Comparison of ENCODE assay signal across 8 mouse cellular contexts in the genomic region with DNA sequence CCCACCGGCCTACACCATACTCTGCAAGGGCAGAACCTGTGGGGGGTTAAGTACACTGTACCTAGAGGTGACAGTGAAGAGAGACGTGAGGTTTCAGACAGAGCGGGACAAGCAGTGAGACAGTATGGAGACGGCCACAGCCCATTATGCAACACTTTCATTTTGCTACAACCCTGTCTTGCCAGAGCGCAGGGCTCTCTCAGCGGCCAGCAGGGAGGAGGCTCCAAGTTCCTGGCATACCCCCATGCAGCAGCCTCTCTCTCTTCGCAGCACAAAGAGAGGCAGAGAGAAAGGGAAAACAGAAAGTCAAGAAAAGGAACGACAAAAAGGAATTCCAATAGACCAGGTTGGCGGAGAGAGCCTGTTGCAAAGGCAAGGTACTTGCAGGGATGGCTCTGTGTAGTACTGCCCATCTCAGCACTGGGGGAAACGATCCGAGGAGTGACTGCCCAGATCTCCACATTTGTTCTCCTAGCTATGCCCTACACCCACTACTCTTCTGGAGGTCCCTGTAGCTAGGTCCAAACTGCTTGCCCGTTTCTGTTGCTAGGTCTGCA. TPM values are rescaled to one million over a fixed set of nuclear protein-coding genes. Genes with fewer than 3 reads are reported as not detected.
DNase-seq lines count a peak whose midpoint lies in the region; ATAC-seq and TF ChIP-seq lines count a peak whose summit lies in the region.

No protein-coding gene starts in this region.

- peak; percentile 42 for DNase-seq in 3T3-L1 (ENCODE audit: low read depth, low spot score)
- peak; percentile 71 to 88 for DNase-seq in adrenal gland, adult (ENCODE audit: inconsistent age in 2 of 2, low spot score in 1 of 2)
- DNase-seq in embryonic facial prominence, embryonic 10.5 days (ENCODE audit: low spot score), result peak; percentile 35
- DNase-seq in heart, adult 9 months (ENCODE audit: low spot score in 2 of 2), result peak; percentile 73 to 79
- DNase-seq in kidney, adult 2 months, result peak; percentile 77
- no peak for DNase-seq in limb, embryonic 14.5 days (ENCODE audit: low spot score)

- 0 out of 2 replicates have a peak, but pooled peaks have one; percentile 2 for TF ChIP-seq CTCF in kidney, adult 2 months (conservative IDR thresholded peaks at IDR 0.05; ENCODE audit: insufficient read depth, insufficient read length, low read depth, low read length)

- H3K36me3 ChIP-seq in embryonic facial prominence, embryonic 10.5 days (replicated peaks), result no peaks in the 10 kb centered on the region
- no peaks in the 10 kb centered on the region for H3K36me3 ChIP-seq in kidney, adult 2 months (ENCODE audit: control insufficient read depth, insufficient read depth, low read length)
- no peaks in the 10 kb centered on the region for H3K36me3 ChIP-seq in limb, embryonic 14.5 days (ENCODE audit: control insufficient read depth, insufficient read depth, low read length)
- no peaks in the 10 kb centered on the region for H3K36me3 ChIP-seq in midbrain, embryonic 13.5 days
- H3K36me3 ChIP-seq in stomach, embryonic 14.5 days (ENCODE audit: control insufficient read depth, insufficient read depth, low read length), result no peaks in the 10 kb centered on the region

- 0 out of 2 replicates have a peak overlapping the region, but pooled peaks have one; percentile 14 for H3K27ac ChIP-seq in embryonic facial prominence, embryonic 10.5 days (replicated peaks)
- H3K27ac ChIP-seq in kidney, adult 2 months (ENCODE audit: insufficient read depth, low read depth, low read length), result peak overlapping the region; percentile 69
- no peak overlapping the region for H3K27ac ChIP-seq in limb, embryonic 14.5 days (replicated peaks; ENCODE audit: low read depth, low read length)
- no peak overlapping the region for H3K27ac ChIP-seq in midbrain, embryonic 13.5 days
- no peak overlapping the region for H3K27ac ChIP-seq in stomach, embryonic 14.5 days (ENCODE audit: low read length)

- peak overlapping the region; percentile 58 for H3K4me3 ChIP-seq in embryonic facial prominence, embryonic 10.5 days
- peak overlapping the region; percentile 69 for H3K4me3 ChIP-seq in kidney, adult 2 months (ENCODE audit: insufficient read depth, low read depth, low read length)
- peak overlapping the region; percentile 43 for H3K4me3 ChIP-seq in limb, embryonic 14.5 days (replicated peaks; ENCODE audit: low read length)
- H3K4me3 ChIP-seq in midbrain, embryonic 13.5 days (replicated peaks), result peak overlapping the region; percentile 41
- H3K4me3 ChIP-seq in stomach, embryonic 14.5 days (ENCODE audit: low read depth, low read length), result peak overlapping the region; percentile 43

- H3K9ac ChIP-seq in limb, embryonic 14.5 days (ENCODE audit: low read depth, low read length, severe bottlenecking), result peak overlapping the region; percentile 46
- peak overlapping the region; percentile 50 for H3K9ac ChIP-seq in midbrain, embryonic 13.5 days (replicated peaks)
- peak overlapping the region; percentile 11 for H3K9ac ChIP-seq in stomach, embryonic 14.5 days (replicated peaks; ENCODE audit: low read depth, low read length)

- H3K9me3 ChIP-seq in embryonic facial prominence, embryonic 10.5 days, result no peaks in the 10 kb centered on the region
- no peaks in the 10 kb centered on the region for H3K9me3 ChIP-seq in limb, embryonic 14.5 days (ENCODE audit: control insufficient read depth, low read length)
- H3K9me3 ChIP-seq in midbrain, embryonic 13.5 days, result no peaks in the 10 kb centered on the region
- no peaks in the 10 kb centered on the region for H3K9me3 ChIP-seq in stomach, embryonic 14.5 days (ENCODE audit: control insufficient read depth, low read depth, low read length)

- H3K4me1 ChIP-seq in embryonic facial prominence, embryonic 10.5 days, result peaks cover 31% of the 10 kb centered on the region
- peaks cover 12% of the 10 kb centered on the region for H3K4me1 ChIP-seq in kidney, adult 2 months (ENCODE audit: control insufficient read depth, insufficient read depth, low read length)
- peaks cover 7% of the 10 kb centered on the region for H3K4me1 ChIP-seq in limb, embryonic 14.5 days (ENCODE audit: control insufficient read depth, insufficient read depth, low read length)
- peaks cover 15% of the 10 kb centered on the region for H3K4me1 ChIP-seq in midbrain, embryonic 13.5 days (replicated peaks)
- H3K4me1 ChIP-seq in stomach, embryonic 14.5 days (ENCODE audit: control insufficient read depth, insufficient read depth, low read length), result peaks cover 3% of the 10 kb centered on the region; the same call in 1 of the 2 replicates

- peak overlapping the region; percentile 65 for H3K4me2 ChIP-seq in limb, embryonic 14.5 days (replicated peaks; ENCODE audit: low read depth, low read length, severe bottlenecking)
- H3K4me2 ChIP-seq in midbrain, embryonic 13.5 days (replicated peaks), result peak overlapping the region; percentile 66
- H3K4me2 ChIP-seq in stomach, embryonic 14.5 days (replicated peaks; ENCODE audit: low read depth, low read length), result peak overlapping the region; percentile 80

- TF ChIP-seq POLR2A in kidney, adult 2 months (IDR thresholded peaks at IDR 0.05; ENCODE audit: low read depth, low read length), result no peak
- no peak for TF ChIP-seq POLR2A in limb, embryonic 14.5 days (IDR thresholded peaks at IDR 0.05; ENCODE audit: borderline replicate concordance, extremely low read depth, insufficient read depth, insufficient read length)

- H3K27me3 ChIP-seq in embryonic facial prominence, embryonic 10.5 days (replicated peaks; ENCODE audit: low read depth, poor library complexity, severe bottlenecking), result peaks cover 45% of the 10 kb centered on the region
- no peaks in the 10 kb centered on the region for H3K27me3 ChIP-seq in kidney, adult 2 months (replicated peaks; ENCODE audit: control insufficient read depth, insufficient read depth, low read length)
- no peaks in the 10 kb centered on the region for H3K27me3 ChIP-seq in limb, embryonic 14.5 days (ENCODE audit: control insufficient read depth, insufficient read depth, low read length)
- peaks cover 6% of the 10 kb centered on the region; the same call in 1 of the 2 replicates for H3K27me3 ChIP-seq in midbrain, embryonic 13.5 days
- no peaks in the 10 kb centered on the region for H3K27me3 ChIP-seq in stomach, embryonic 14.5 days (ENCODE audit: control insufficient read depth, insufficient read depth, low read length)

- 2% methylated on average over 12 of the region's 12 CpGs for WGBS in embryonic facial prominence, embryonic 10.5 days
- under 1% methylated on average over 12 of the region's 12 CpGs for WGBS in kidney, adult 2 months
- 0% methylated on average over 12 of the region's 12 CpGs for WGBS in limb, embryonic 14.5 days
- WGBS in midbrain, embryonic 13.5 days, result 3% methylated on average over 12 of the region's 12 CpGs
- WGBS in stomach, embryonic 14.5 days, result 3% methylated on average over 12 of the region's 12 CpGs

- ATAC-seq in limb, embryonic 14.5 days (ENCODE audit: low FRiP score, low read depth), result peak; percentile 44
- peak; percentile 77 for ATAC-seq in midbrain, embryonic 13.5 days
- ATAC-seq in stomach, embryonic 14.5 days (ENCODE audit: insufficient number of reproducible peaks, insufficient read depth, low FRiP score, low read depth), result peak; percentile 48

RNA-seq across cellular contexts. Expression of a gene that starts 0.7 kb away (rescaled TPM):
- polyA plus RNA-seq in embryonic facial prominence, embryonic 10.5 days (2016; fragmentation: Nextera tagmentation; extraction: Ambion mirVana), result 3.0 and 4.3 TPM in 2 replicates
- 492 and 514 TPM in 2 replicates for polyA plus RNA-seq in kidney, adult 2 months (2012; rRNA removed)
- 27.0 and 30.0 TPM in 2 replicates for polyA plus RNA-seq in limb, embryonic 14.5 days (2012; rRNA removed)
- polyA plus RNA-seq in limb, embryonic 14.5 days (2014; fragmentation: Nextera tagmentation; extraction: Ambion mirVana), result 22.3 and 25.7 TPM in 2 replicates
- 4.8 and 5.5 TPM in 2 replicates for polyA plus RNA-seq in midbrain, embryonic 13.5 days (2015; fragmentation: Nextera tagmentation; extraction: Ambion mirVana)
- 11.6 and 12.6 TPM in 2 replicates for polyA plus RNA-seq in stomach, embryonic 14.5 days (2014; fragmentation: Nextera tagmentation; extraction: Ambion mirVana)

RNA-seq across cellular contexts. Expression of a gene that starts 16.5 kb away (rescaled TPM):
- polyA plus RNA-seq in embryonic facial prominence, embryonic 10.5 days (2016; fragmentation: Nextera tagmentation; extraction: Ambion mirVana), result 2.4 and 4.3 TPM in 2 replicates
- 97.4 and 108 TPM in 2 replicates for polyA plus RNA-seq in kidney, adult 2 months (2012; rRNA removed)
- 24.0 and 26.3 TPM in 2 replicates for polyA plus RNA-seq in limb, embryonic 14.5 days (2012; rRNA removed)
- 34.5 and 38.5 TPM in 2 replicates for polyA plus RNA-seq in limb, embryonic 14.5 days (2014; fragmentation: Nextera tagmentation; extraction: Ambion mirVana)
- 0.30 and 0.61 TPM in 2 replicates for polyA plus RNA-seq in midbrain, embryonic 13.5 days (2015; fragmentation: Nextera tagmentation; extraction: Ambion mirVana)
- polyA plus RNA-seq in stomach, embryonic 14.5 days (2014; fragmentation: Nextera tagmentation; extraction: Ambion mirVana), result 46.5 and 48.5 TPM in 2 replicates

RNA-seq across cellular contexts. Expression of a gene that starts 16.9 kb away (rescaled TPM):
- not detected in 2 replicates for polyA plus RNA-seq in embryonic facial prominence, embryonic 10.5 days (2016; fragmentation: Nextera tagmentation; extraction: Ambion mirVana)
- not detected in 2 replicates for polyA plus RNA-seq in kidney, adult 2 months (2012; rRNA removed)
- polyA plus RNA-seq in limb, embryonic 14.5 days (2012; rRNA removed), result 0.38 and 0.49 TPM in 2 replicates
- polyA plus RNA-seq in limb, embryonic 14.5 days (2014; fragmentation: Nextera tagmentation; extraction: Ambion mirVana), result 1.0 TPM in 1 of 2 replicates, not detected in the other
- not detected in 2 replicates for polyA plus RNA-seq in midbrain, embryonic 13.5 days (2015; fragmentation: Nextera tagmentation; extraction: Ambion mirVana)
- polyA plus RNA-seq in stomach, embryonic 14.5 days (2014; fragmentation: Nextera tagmentation; extraction: Ambion mirVana), result not detected in 2 replicates

RNA-seq across cellular contexts. Expression of a gene that starts 24.5 kb away (rescaled TPM):
- polyA plus RNA-seq in embryonic facial prominence, embryonic 10.5 days (2016; fragmentation: Nextera tagmentation; extraction: Ambion mirVana), result 93.8 and 103 TPM in 2 replicates
- polyA plus RNA-seq in kidney, adult 2 months (2012; rRNA removed), result 408 and 410 TPM in 2 replicates
- 53.7 and 74.9 TPM in 2 replicates for polyA plus RNA-seq in limb, embryonic 14.5 days (2012; rRNA removed)
- polyA plus RNA-seq in limb, embryonic 14.5 days (2014; fragmentation: Nextera tagmentation; extraction: Ambion mirVana), result 70.3 and 78.2 TPM in 2 replicates
- 83.7 and 87.8 TPM in 2 replicates for polyA plus RNA-seq in midbrain, embryonic 13.5 days (2015; fragmentation: Nextera tagmentation; extraction: Ambion mirVana)
- 65.3 and 65.5 TPM in 2 replicates for polyA plus RNA-seq in stomach, embryonic 14.5 days (2014; fragmentation: Nextera tagmentation; extraction: Ambion mirVana)

RNA-seq across cellular contexts. Expression of a gene that starts 24.6 kb away (rescaled TPM):
- polyA plus RNA-seq in embryonic facial prominence, embryonic 10.5 days (2016; fragmentation: Nextera tagmentation; extraction: Ambion mirVana), result 0.21 TPM in 1 of 2 replicates, not detected in the other
- 0.11 and 0.23 TPM in 2 replicates for polyA plus RNA-seq in kidney, adult 2 months (2012; rRNA removed)
- 0.08 TPM in 1 of 2 replicates, not detected in the other for polyA plus RNA-seq in limb, embryonic 14.5 days (2012; rRNA removed)
- polyA plus RNA-seq in limb, embryonic 14.5 days (2014; fragmentation: Nextera tagmentation; extraction: Ambion mirVana), result not detected in 2 replicates
- polyA plus RNA-seq in midbrain, embryonic 13.5 days (2015; fragmentation: Nextera tagmentation; extraction: Ambion mirVana), result not detected in 2 replicates
- polyA plus RNA-seq in stomach, embryonic 14.5 days (2014; fragmentation: Nextera tagmentation; extraction: Ambion mirVana), result not detected in 2 replicates

Comparison
In these comparisons a context has a peak if more than half of its experiments do, and no peak if none do; other contexts are left out.
1. H3K27ac ChIP-seq: peak in embryonic facial prominence, embryonic 10.5 days (single experiment) and kidney, adult 2 months (single experiment); none in limb, embryonic 14.5 days (single experiment), midbrain, embryonic 13.5 days (single experiment) and stomach, embryonic 14.5 days (single experiment).
2. RNA of a gene that starts 0.7 kb away (polyA plus RNA-seq): 492 to 514 TPM in kidney, adult 2 months; 22.3 to 30.0 TPM in limb, embryonic 14.5 days, 11.6 to 12.6 TPM in stomach, embryonic 14.5 days, 4.8 to 5.5 TPM in midbrain, embryonic 13.5 days and 3.0 to 4.3 TPM in embryonic facial prominence, embryonic 10.5 days; every median in the first group is over 10 times any median in the second.
3. Peak in every context shown above with its lines, with median percentiles within 50 percentile points of each other: H3K4me3 ChIP-seq, ATAC-seq, H3K4me2 ChIP-seq and H3K9ac ChIP-seq.